Comparison of ENCODE assay signal across 11 mouse cellular contexts in genomic region chr13:30582541-30582940, GRCm38 (mm10). TPM values are rescaled to one million over a fixed set of nuclear protein-coding genes. Genes with fewer than 3 reads are reported as not detected.
DNase-seq lines count a peak whose midpoint lies in the region; TF ChIP-seq lines count a peak whose summit lies in the region.
"Had no signal": no experiment of that assay in that cellular context is flagged by ENCODE, and none has a peak within 500 bp of the region (broad histone marks: within the 10 kb centered on the region; RNA-seq: fewer than 3 reads in every experiment).

No protein-coding gene starts in this region.

- DNase-seq in left cerebral cortex, adult 2 months (ENCODE audit: extremely low spot score in 1 of 2, low spot score in 2 of 2) = no peak
- DNase-seq in left cerebral cortex, adult 11 months (ENCODE audit: low spot score) = no peak
- peak; percentile 17 for DNase-seq in brain, adult 2 months (ENCODE audit: low read depth, low spot score)
- peak; percentile 51 for DNase-seq in lung, postnatal 25 days (ENCODE audit: low spot score)
- DNase-seq in thymus, postnatal 0 days (ENCODE audit: low spot score) = peak; percentile 52
- no peak for DNase-seq in c-Kit-positive CD71-positive TER-119-positive erythroid progenitor cells, embryonic 14.5 days (ENCODE audit: low spot score)
- no peak for DNase-seq in embryo, embryonic 9.5 days (ENCODE audit: extremely low spot score)
- no peak for DNase-seq in T-cell, adult 2 months (ENCODE audit: low spot score)
- DNase-seq: cerebellum, adult 18-20 months had no signal

- intact Hi-C loops in left cerebral cortex, adult 2 months (cut with DNase I) = no loop called here

- no peak overlapping the region for H3K27ac ChIP-seq in left cerebral cortex, adult 2 months
- H3K27ac ChIP-seq: kidney, postnatal 0 days; limb, embryonic 10.5 days had no signal

- peak; percentile 20 for TF ChIP-seq CTCF in left cerebral cortex, adult 2 months (IDR thresholded peaks at IDR 0.05)

- no peak overlapping the region for H3K4me3 ChIP-seq in left cerebral cortex, adult 2 months
- H3K4me3 ChIP-seq: limb, embryonic 10.5 days had no signal

RNA-seq across cellular contexts. Expression of gene Uqcrfs1, which starts 37.4 kb away (rescaled TPM):
- total RNA-seq in left cerebral cortex, adult 2 months (2021) = 100 to 1,000 TPM; 138 to 149 TPM
- polyA plus RNA-seq in thymus, postnatal 0 days (2015; fragmentation: Nextera tagmentation; extraction: Ambion mirVana) = 273 and 282 TPM in 2 replicates

Comparison
In these comparisons a context has a peak if more than half of its experiments do, and no peak if none do; other contexts are left out.
1. DNase-seq: peak in brain, adult 2 months (single experiment), lung, postnatal 25 days (single experiment) and thymus, postnatal 0 days (single experiment); none in left cerebral cortex, adult 2 months (0 of 2), left cerebral cortex, adult 11 months (single experiment), c-Kit-positive CD71-positive TER-119-positive erythroid progenitor cells, embryonic 14.5 days (single experiment), embryo, embryonic 9.5 days (single experiment) and T-cell, adult 2 months (single experiment).